Mouse (Mus musculus): ENCODE data around the gene Gm4491. TPM values are rescaled to one million over a fixed set of nuclear protein-coding genes. Genes with fewer than 3 reads are reported as not detected.

Gm4491 gene
- not detected for polyA plus RNA-seq (2014; fragmentation: Illumina TruSeq; extraction: RNeasy Lipid Tissue Mini Kit (QIAGEN cat#74804); ENCODE audit: low read depth, low replicate concordance)

GRCm38 (mm10) chr14:57115823-57116544 is at the start of gene Gm4491:
TSS of gene Gm4491 (minus strand) at chr14:57115883.

GRCm38 (mm10) chr14:57133161-57133661 is 17.5 kb upstream of the Gm4491 start, which contains the start of gene Gjb6:
TSS of gene Gjb6 (minus strand) at chr14:57133611.

GRCm38 (mm10) chr14:57104106-57105023 is 11.3 kb downstream of the Gm4491 start, which contains the start of gene Gjb2:
TSS of gene Gjb2 (minus strand) at chr14:57104702.

Other genes starting within 250 kb of the Gm4491 start
- gene Zmym2, start 229.2 kb downstream of the Gm4491 start, polyA plus RNA-seq (2014; fragmentation: Illumina TruSeq; extraction: RNeasy Lipid Tissue Mini Kit (QIAGEN cat#74804); ENCODE audit: low read depth, low replicate concordance) = 112 TPM
- gene Gja3, start 57.8 kb downstream of the Gm4491 start, polyA plus RNA-seq (2014; fragmentation: Illumina TruSeq; extraction: RNeasy Lipid Tissue Mini Kit (QIAGEN cat#74804); ENCODE audit: low read depth, low replicate concordance) = 0.65 TPM
- gene Gjb2, start 11.2 kb downstream of the Gm4491 start, polyA plus RNA-seq (2014; fragmentation: Illumina TruSeq; extraction: RNeasy Lipid Tissue Mini Kit (QIAGEN cat#74804); ENCODE audit: low read depth, low replicate concordance) = 74.5 TPM
- gene Gjb6, start 17.7 kb upstream of the Gm4491 start, polyA plus RNA-seq (2014; fragmentation: Illumina TruSeq; extraction: RNeasy Lipid Tissue Mini Kit (QIAGEN cat#74804); ENCODE audit: low read depth, low replicate concordance) = not detected